Mouse (Mus musculus): ENCODE results near the gene Cdhr5. TPM values are rescaled to one million over a fixed set of nuclear protein-coding genes. Genes with fewer than 3 reads are reported as not detected.

The Cdhr5 gene
- polyA plus RNA-seq, 1 experiment from 2014 or later = not detected

GRCm38 (mm10) chr7:141293852-141294471 lies 17.4 kb upstream of the Cdhr5 start:
- Histone ChIP-seq H3K27me3 (peaks cover 69% of the 10 kb centered on the region), H3K4me3 (replicated peaks) (peak overlapping the region; percentile 35), H3K27ac (no peak overlapping the region), H3K9me3 (no peaks in the 10 kb centered on the region), H3K4me1 (peaks cover 31% of the 10 kb centered on the region), H3K36me3 (replicated peaks) (peaks cover 17% of the 10 kb centered on the region; the same call in 1 of the 2 replicates), H3K9ac (peak overlapping the region; percentile 44), H3K4me2 (peak overlapping the region; percentile 55)
- WGBS = 1% methylated on average over 53 of the region's 53 CpGs
- no peak for ATAC-seq (ENCODE audit: low FRiP score)

GRCm38 (mm10) chr7:141292583-141293388 lies 16.2 kb upstream of the Cdhr5 start:
- WGBS = 27% methylated on average over 15 of the region's 15 CpGs
- Histone ChIP-seq H3K9ac (peak overlapping the region; percentile 61; the same call in 1 of the 2 replicates), H3K27ac (no peak overlapping the region)

DNA sequence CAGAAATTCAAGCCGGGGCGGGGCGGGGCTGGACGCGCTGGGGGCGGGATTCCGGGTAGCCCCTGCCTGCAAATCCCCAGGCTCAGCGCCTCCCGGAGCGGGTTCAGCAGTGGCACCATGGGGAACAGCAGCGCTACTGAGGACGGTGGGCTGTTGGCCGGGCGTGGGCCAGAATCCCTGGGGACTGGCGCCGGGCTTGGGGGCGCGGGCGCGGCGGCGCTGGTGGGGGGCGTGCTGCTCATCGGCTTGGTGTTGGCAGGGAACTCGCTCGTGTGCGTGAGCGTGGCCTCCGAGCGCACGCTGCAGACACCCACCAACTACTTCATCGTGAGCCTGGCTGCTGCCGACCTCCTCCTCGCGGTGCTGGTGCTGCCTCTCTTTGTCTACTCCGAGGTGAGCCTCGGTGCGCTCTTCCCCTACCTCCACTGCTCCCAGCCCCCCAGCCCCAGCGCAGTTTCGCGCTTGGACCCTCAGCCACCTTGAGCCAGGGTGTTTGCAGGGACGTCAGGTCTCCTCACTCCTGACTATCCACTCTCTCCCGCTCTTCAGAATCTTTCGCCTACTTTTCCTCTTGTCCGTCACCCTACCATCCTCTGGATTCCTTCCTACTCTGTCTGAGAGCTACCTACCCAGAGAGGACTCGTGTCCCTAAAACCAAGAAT lies 15.5 kb upstream of the Cdhr5 start, which contains the start of gene Drd4:
Gene Drd4, plus strand, starts transcription at position 86 of the 662 bp plus-strand sequence.
- H3K9ac ChIP-seq = peak within 1 kb of the TSS; percentile 61
- peak within 1 kb of the TSS; percentile 41 for H3K4me3 ChIP-seq (replicated peaks)
- H3K4me1 ChIP-seq = peaks cover 31% of the 10 kb centered on the region
- H3K36me3 ChIP-seq (replicated peaks) = peaks cover 8% of the 10 kb centered on the region; the same call in 1 of the 2 replicates
- no peaks in the 10 kb centered on the region for H3K9me3 ChIP-seq
- ATAC-seq (ENCODE audit: low FRiP score) = peak; percentile 48; the same call in 1 of the 2 replicates
- 1% methylated on average over 43 of the region's 46 CpGs for whole genome bisulfite sequencing
- H3K4me2 ChIP-seq = peak within 1 kb of the TSS; percentile 77
- peaks cover 69% of the 10 kb centered on the region for H3K27me3 ChIP-seq
- H3K27ac ChIP-seq = no peak within 1 kb of the TSS

More at GRCm38 (mm10) chr7:141292583-141293388, 16.2 kb upstream of the Cdhr5 start:
- H3K27me3 ChIP-seq = peaks cover 69% of the 10 kb centered on the region
- peaks cover 15% of the 10 kb centered on the region; the same call in 1 of the 2 replicates for H3K36me3 ChIP-seq (replicated peaks)
- H3K9me3 ChIP-seq = no peaks in the 10 kb centered on the region
- H3K4me3 ChIP-seq (replicated peaks) = peak overlapping the region; percentile 41
- H3K4me2 ChIP-seq = peak overlapping the region; percentile 77
- no peak for ATAC-seq (ENCODE audit: low FRiP score)
- peaks cover 31% of the 10 kb centered on the region for H3K4me1 ChIP-seq

DNA sequence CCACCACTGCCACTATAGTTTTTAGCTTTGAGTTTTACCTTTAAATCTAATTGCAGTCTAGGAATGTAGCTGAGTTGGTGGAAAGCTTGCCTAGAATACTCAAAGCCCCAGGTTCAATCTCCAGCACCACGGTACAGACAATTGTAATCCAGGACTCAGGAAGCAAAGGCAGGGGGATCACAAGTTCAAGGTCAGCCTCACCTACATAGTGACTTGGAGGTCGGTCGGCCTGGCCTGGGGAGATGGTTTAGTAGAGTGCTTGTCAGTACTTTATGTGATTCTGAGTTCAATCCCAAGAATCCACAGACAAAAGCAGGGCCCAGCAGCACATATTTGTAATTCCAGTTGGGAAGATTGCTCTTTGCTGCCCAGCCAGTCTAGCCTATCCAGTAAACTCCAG lies 11.5 kb upstream of the Cdhr5 start:
- 80% methylated on average over 3 of the region's 3 CpGs for WGBS
- no peak for ATAC-seq (ENCODE audit: low FRiP score)

DNA sequence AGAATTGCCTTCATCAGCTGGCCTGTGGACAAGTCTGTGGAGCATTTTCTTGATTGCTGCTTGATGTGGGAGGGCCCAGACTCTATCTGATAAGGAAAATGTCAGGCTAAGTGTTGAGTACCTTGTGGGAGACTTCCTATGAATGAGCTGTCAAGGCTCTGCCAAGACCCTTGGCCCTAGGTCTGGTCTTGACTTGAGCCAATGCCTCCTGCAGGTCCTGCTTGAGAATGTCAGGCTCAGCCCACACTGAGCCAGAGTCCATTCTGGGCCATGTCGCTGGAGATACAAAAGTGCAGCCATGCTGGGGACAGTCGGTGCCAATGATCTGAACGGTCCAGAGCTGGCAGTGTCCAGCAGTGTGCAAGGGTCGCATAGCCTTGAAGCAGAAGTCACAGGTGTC lies 6.2 kb upstream of the Cdhr5 start:
- no peak for ATAC-seq (ENCODE audit: low FRiP score)
- H3K4me1 ChIP-seq = peaks cover 18% of the 10 kb centered on the region
- no peaks in the 10 kb centered on the region for H3K36me3 ChIP-seq (replicated peaks)
- 87% methylated on average over 4 of the region's 4 CpGs for WGBS
- no peak overlapping the region for H3K4me3 ChIP-seq (replicated peaks)
- H3K27ac ChIP-seq = no peak overlapping the region
- H3K4me2 ChIP-seq = no peak overlapping the region
- peaks cover 19% of the 10 kb centered on the region for H3K27me3 ChIP-seq
- H3K9me3 ChIP-seq = no peaks in the 10 kb centered on the region
- no peak overlapping the region for H3K9ac ChIP-seq

More for the DNA sequence above, 11.5 kb upstream of the Cdhr5 start:
- no peak overlapping the region for H3K4me3 ChIP-seq (replicated peaks)
- no peaks in the 10 kb centered on the region for H3K36me3 ChIP-seq (replicated peaks)
- H3K9ac ChIP-seq = no peak overlapping the region
- peaks cover 34% of the 10 kb centered on the region for H3K27me3 ChIP-seq
- no peaks in the 10 kb centered on the region for H3K9me3 ChIP-seq
- peaks cover 14% of the 10 kb centered on the region; the same call in 1 of the 2 replicates for H3K4me1 ChIP-seq
- no peak overlapping the region for H3K4me2 ChIP-seq
- no peak overlapping the region for H3K27ac ChIP-seq

DNA sequence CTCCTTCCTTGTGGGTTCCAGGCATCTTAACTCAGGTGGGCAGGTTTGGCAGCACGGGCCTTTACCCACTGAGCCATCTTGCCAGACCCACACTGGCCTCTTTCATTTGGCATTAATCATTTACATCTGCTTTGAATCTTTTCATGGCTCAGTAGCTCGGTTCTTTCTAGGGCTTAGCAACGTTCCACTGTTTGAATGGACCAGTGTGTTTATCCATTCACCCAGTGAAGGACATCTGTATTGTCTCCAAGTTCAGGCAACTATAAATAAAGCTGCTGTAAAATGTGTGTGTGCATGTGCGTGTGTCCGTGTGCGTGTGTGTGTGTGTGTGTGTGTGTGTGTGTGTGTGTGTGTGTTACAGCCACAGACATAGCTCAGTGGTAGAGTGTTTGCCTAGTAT lies 4.9 kb upstream of the Cdhr5 start:
- 47% methylated on average over 6 of the region's 6 CpGs for WGBS
- Histone ChIP-seq H3K9me3 (no peaks in the 10 kb centered on the region), H3K36me3 (replicated peaks) (no peaks in the 10 kb centered on the region), H3K27me3 (peaks cover 28% of the 10 kb centered on the region), H3K9ac (no peak overlapping the region), H3K4me3 (replicated peaks) (no peak overlapping the region), H3K27ac (no peak overlapping the region), H3K4me2 (no peak overlapping the region), H3K4me1 (peaks cover 18% of the 10 kb centered on the region)
- peak; percentile 47; the same call in 1 of the 2 replicates for ATAC-seq (ENCODE audit: low FRiP score)

GRCm38 (mm10) chr7:141278766-141279590 lies 2.4 kb upstream of the Cdhr5 start, which contains the start of gene Sct:
Gene Sct (minus strand): TSS chr7:141279133.
- no peaks in the 10 kb centered on the region for H3K9me3 ChIP-seq
- WGBS = 2% methylated on average over 46 of the region's 46 CpGs
- ATAC-seq (ENCODE audit: low FRiP score) = peak; percentile 69
- H3K4me3 ChIP-seq (replicated peaks) = peak within 1 kb of the TSS; percentile 43
- peak within 1 kb of the TSS; percentile 49 for H3K9ac ChIP-seq
- H3K4me1 ChIP-seq = peaks cover 18% of the 10 kb centered on the region
- H3K36me3 ChIP-seq (replicated peaks) = no peaks in the 10 kb centered on the region
- no peak within 1 kb of the TSS for H3K27ac ChIP-seq
- H3K27me3 ChIP-seq = peaks cover 28% of the 10 kb centered on the region
- H3K4me2 ChIP-seq = peak within 1 kb of the TSS; percentile 90

GRCm38 (mm10) chr7:141277701-141278678 lies 1.4 kb upstream of the Cdhr5 start:
- Histone ChIP-seq H3K4me1 (peaks cover 18% of the 10 kb centered on the region), H3K36me3 (replicated peaks) (no peaks in the 10 kb centered on the region), H3K27me3 (peaks cover 30% of the 10 kb centered on the region), H3K9me3 (no peaks in the 10 kb centered on the region), H3K9ac (no peak overlapping the region), H3K4me2 (peak overlapping the region; percentile 90), H3K27ac (no peak overlapping the region), H3K4me3 (replicated peaks) (no peak overlapping the region)
- no peak; the same call in 1 of the 2 replicates for ATAC-seq (ENCODE audit: low FRiP score)
- 79% methylated on average over 11 of the region's 11 CpGs for WGBS

DNA sequence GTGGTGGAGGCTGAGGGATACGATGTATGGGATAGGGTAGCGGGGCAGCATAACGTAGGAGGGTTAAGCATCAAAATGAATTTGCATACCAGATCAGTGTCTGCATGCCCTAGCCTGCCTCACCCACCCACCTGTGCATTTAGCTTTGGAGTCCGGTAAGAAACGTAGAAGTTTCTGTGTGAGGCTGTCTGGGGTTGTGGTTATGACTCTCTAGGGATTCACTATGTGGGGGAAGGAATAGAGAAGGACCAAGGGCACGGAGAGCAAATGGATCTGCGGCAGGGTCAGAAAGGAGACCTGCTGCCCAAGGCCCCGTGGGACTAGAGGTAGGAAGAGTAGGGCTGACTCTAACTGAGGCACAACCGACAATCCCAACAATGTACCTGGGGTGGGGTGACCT lies 1.2 kb downstream of the Cdhr5 start:
- Histone ChIP-seq H3K36me3 (replicated peaks) (no peaks in the 10 kb centered on the region), H3K9ac (no peak overlapping the region), H3K27ac (no peak overlapping the region), H3K4me3 (replicated peaks) (no peak overlapping the region), H3K27me3 (peaks cover 32% of the 10 kb centered on the region), H3K4me1 (peaks cover 11% of the 10 kb centered on the region), H3K4me2 (no peak overlapping the region), H3K9me3 (no peaks in the 10 kb centered on the region)
- WGBS = 87% methylated on average over 9 of the region's 9 CpGs
- ATAC-seq (ENCODE audit: low FRiP score) = no peak

- ATAC-seq (ENCODE audit: low FRiP score) = no peak
- WGBS = 84% methylated on average over 3 of the region's 3 CpGs
- no peak overlapping the region for H3K9ac ChIP-seq
- no peaks in the 10 kb centered on the region for H3K9me3 ChIP-seq
- H3K27me3 ChIP-seq = peaks cover 16% of the 10 kb centered on the region; the same call in 1 of the 2 replicates
- no peaks in the 10 kb centered on the region for H3K36me3 ChIP-seq (replicated peaks)
- H3K4me2 ChIP-seq = no peak overlapping the region
- no peak overlapping the region for H3K27ac ChIP-seq
- H3K4me3 ChIP-seq (replicated peaks) = no peak overlapping the region
- peaks cover 8% of the 10 kb centered on the region for H3K4me1 ChIP-seq
Observed at GRCm38 (mm10) chr7:141270631-141271030, 6.0 kb downstream of the Cdhr5 start.

- H3K4me1 ChIP-seq = peaks cover 15% of the 10 kb centered on the region
- H3K36me3 ChIP-seq (replicated peaks) = peaks cover 4% of the 10 kb centered on the region; the same call in 1 of the 2 replicates
- no peak overlapping the region for H3K4me3 ChIP-seq (replicated peaks)
- H3K27me3 ChIP-seq = peaks cover 16% of the 10 kb centered on the region; the same call in 1 of the 2 replicates
- no peaks in the 10 kb centered on the region for H3K9me3 ChIP-seq
- 85% methylated on average over 14 of the region's 14 CpGs for WGBS
- H3K27ac ChIP-seq = no peak overlapping the region
- no peak for ATAC-seq (ENCODE audit: low FRiP score)
- no peak overlapping the region for H3K9ac ChIP-seq
- H3K4me2 ChIP-seq = no peak overlapping the region
Observed at GRCm38 (mm10) chr7:141269273-141269545, 7.4 kb downstream of the Cdhr5 start.

All from forebrain, embryonic 12.5 days (tissue).